Mouse (Mus musculus): ENCODE measurements around the gene Ackr2.

Gene Ackr2

GRCm38 (mm10) chr9:121898245-121898644 lies at the start of gene Ackr2:
Gene Ackr2, plus strand, starts transcription at chr9:121898355.
- no peak for DNase-seq

GRCm38 (mm10) chr9:121854246-121854645 lies 43.9 kb upstream of the Ackr2 start:
- DNase-seq, result no peak

- peak; percentile 38 for DNase-seq
Observed at GRCm38 (mm10) chr9:121856649-121857416, 41.3 kb upstream of the Ackr2 start.

GRCm38 (mm10) chr9:121857474-121858152 lies 40.5 kb upstream of the Ackr2 start:
- DNase-seq, result peak; percentile 98

GRCm38 (mm10) chr9:121858153-121858488 lies 40.0 kb upstream of the Ackr2 start, which contains the start of gene Higd1a:
Gene Higd1a, minus strand, starts transcription at chr9:121858362.
- no peak for DNase-seq

GRCm38 (mm10) chr9:121859345-121859744 lies 38.8 kb upstream of the Ackr2 start:
- no peak for DNase-seq

- DNase-seq, result no peak
Observed at GRCm38 (mm10) chr9:121860921-121861320, 37.2 kb upstream of the Ackr2 start.

- no peak for DNase-seq
Observed at GRCm38 (mm10) chr9:121864837-121865236, 33.3 kb upstream of the Ackr2 start.

- no peak for DNase-seq
Observed at GRCm38 (mm10) chr9:121865425-121866008, 32.6 kb upstream of the Ackr2 start.

GRCm38 (mm10) chr9:121867632-121868031 lies 30.5 kb upstream of the Ackr2 start:
- DNase-seq, result no peak

- DNase-seq, result no peak
Observed at GRCm38 (mm10) chr9:121868236-121868635, 29.9 kb upstream of the Ackr2 start.

- no peak for DNase-seq
Observed at GRCm38 (mm10) chr9:121869432-121869831, 28.7 kb upstream of the Ackr2 start.

- DNase-seq, result no peak
Observed at GRCm38 (mm10) chr9:121869973-121870515, 28.1 kb upstream of the Ackr2 start.

- no peak for DNase-seq
Observed at GRCm38 (mm10) chr9:121872062-121872683, 26.0 kb upstream of the Ackr2 start.

GRCm38 (mm10) chr9:121873578-121873977 lies 24.6 kb upstream of the Ackr2 start:
- DNase-seq, result no peak

GRCm38 (mm10) chr9:121877052-121877740 lies 21.0 kb upstream of the Ackr2 start:
- DNase-seq, result peak; percentile 45

GRCm38 (mm10) chr9:121880840-121881239 lies 17.3 kb upstream of the Ackr2 start:
- peak; percentile 74 for DNase-seq

GRCm38 (mm10) chr9:121881301-121881700 lies 16.9 kb upstream of the Ackr2 start:
- peak; percentile 65 for DNase-seq

- no peak for DNase-seq
Observed at GRCm38 (mm10) chr9:121882015-121882457, 16.1 kb upstream of the Ackr2 start.

- DNase-seq, result no peak
Observed at GRCm38 (mm10) chr9:121889927-121890440, 8.2 kb upstream of the Ackr2 start.

- no peak for DNase-seq
Observed at GRCm38 (mm10) chr9:121890441-121890941, 7.7 kb upstream of the Ackr2 start.

GRCm38 (mm10) chr9:121891301-121891700 lies 6.9 kb upstream of the Ackr2 start:
- DNase-seq, result no peak

Data from layer of hippocampus, adult 9-11 months (tissue).